Mouse (Mus musculus) small intestine, adult 2 months (tissue): ENCODE results near the gene Rab1b. TPM values are rescaled to one million over a fixed set of nuclear protein-coding genes. Genes with fewer than 3 reads are reported as not detected.

Experiments
- H3K27ac ChIP-seq: fragments of 200-500 bp; 2 replicates; pipeline ENCODE4 v1.5.1; 2012; ENCODE audit warnings: low read depth, low read length, control low read depth, inconsistent platforms; ENCODE audit not compliant: insufficient read depth
- H3K27me3 ChIP-seq: fragments of 200-500 bp; 2 replicates; pipeline ENCODE4 v1.6.1; 2012; ENCODE audit warnings: mild to moderate bottlenecking, moderate library complexity, low read length, inconsistent platforms; ENCODE audit not compliant: control insufficient read depth, insufficient read depth
- H3K36me3 ChIP-seq: fragments of 200-500 bp; 2 replicates; pipeline ENCODE4 v1.6.1; 2012; ENCODE audit warnings: mild to moderate bottlenecking, low read length, control low read depth, inconsistent platforms; ENCODE audit not compliant: control insufficient read depth, insufficient read depth
- H3K4me1 ChIP-seq: fragments of 200-500 bp; 2 replicates; pipeline ENCODE4 v1.6.1; 2012; ENCODE audit warnings: low read length, inconsistent platforms, mixed read lengths; ENCODE audit not compliant: control insufficient read depth, insufficient read depth, insufficient read length
- H3K4me3 ChIP-seq: fragments of 200-500 bp; 2 replicates; pipeline ENCODE4 v1.5.1; 2012; ENCODE audit warnings: low read depth, mild to moderate bottlenecking, control low read depth, inconsistent platforms, low read length, moderate library complexity
- CTCF ChIP-seq: fragments of 200-500 bp; IDR thresholded peaks from 2 replicates; pipeline ENCODE4 v1.5.1; 2012; ENCODE audit warnings: low read depth, mild to moderate bottlenecking, control low read depth, inconsistent platforms, low read length, moderate library complexity, mixed read lengths; ENCODE audit not compliant: insufficient replicate concordance, insufficient read length; ENCODE audit errors: extremely low read depth
- POLR2A ChIP-seq: fragments of 200-500 bp; IDR thresholded peaks from 2 replicates; pipeline ENCODE4 v1.6.1; 2012; ENCODE audit warnings: low read depth, mild to moderate bottlenecking, control low read depth, inconsistent platforms, low read length, moderate library complexity
- WGBS: fragments of 180-500 bp; shearing (Covaris S2); methylation state at CpG from one replicate; pipeline ENCODE4 v1.1.7; 2018; 5-methylcytosine and 5-hydroxymethylcytosine counted together
- polyA plus RNA-seq: library from polyadenylated mRNA; depleted of rRNA; stranded (reverse); fragments of >200 nt; gene quantifications from 2 replicates; pipeline ENCODE4 v1.2.3, GENCODE M21; 2012

The Rab1b gene
- polyA plus RNA-seq, 1 experiment = 243 TPM

- TF ChIP-seq CTCF (no peak), POLR2A (no peak)
- Histone ChIP-seq H3K4me3 (no peak overlapping the region), H3K27ac (no peak overlapping the region), H3K27me3 (no peaks in the 10 kb centered on the region), H3K4me1 (no peaks in the 10 kb centered on the region), H3K36me3 (no peaks in the 10 kb centered on the region)
- 28% methylated on average over 16 of the region's 16 CpGs for WGBS
Measured at GRCm38 (mm10) chr19:5057876-5058775, 48.7 kb downstream of the Rab1b start.

- H3K36me3 ChIP-seq = no peaks in the 10 kb centered on the region
- 20% methylated on average over 6 of the region's 6 CpGs for WGBS
- no peak overlapping the region for H3K27ac ChIP-seq
- TF ChIP-seq CTCF (peak; percentile 72; the same call in 1 of the 2 replicates), POLR2A (no peak)
- no peaks in the 10 kb centered on the region; the same call in 1 of the 2 replicates for H3K4me1 ChIP-seq
- H3K4me3 ChIP-seq = no peak overlapping the region
- no peaks in the 10 kb centered on the region for H3K27me3 ChIP-seq
Measured at GRCm38 (mm10) chr19:5056251-5056650, 50.6 kb downstream of the Rab1b start.

GRCm38 (mm10) chr19:5053909-5054308 is 53.0 kb downstream of the Rab1b start:
- H3K4me1 ChIP-seq = peaks cover 5% of the 10 kb centered on the region
- TF ChIP-seq CTCF (peak; percentile 82), POLR2A (no peak)
- no peak overlapping the region for H3K27ac ChIP-seq
- peaks cover 6% of the 10 kb centered on the region; the same call in 1 of the 2 replicates for H3K36me3 ChIP-seq
- no peaks in the 10 kb centered on the region for H3K27me3 ChIP-seq
- H3K4me3 ChIP-seq = no peak overlapping the region
- WGBS = 33% methylated on average over 9 of the region's 9 CpGs

GRCm38 (mm10) chr19:5052853-5053252 is 54.0 kb downstream of the Rab1b start:
- H3K4me3 ChIP-seq = no peak overlapping the region
- 91% methylated on average over 17 of the region's 17 CpGs for WGBS
- H3K36me3 ChIP-seq = peaks cover 8% of the 10 kb centered on the region; the same call in 1 of the 2 replicates
- H3K27me3 ChIP-seq = no peaks in the 10 kb centered on the region
- TF ChIP-seq CTCF (no peak), POLR2A (no peak)
- H3K27ac ChIP-seq = no peak overlapping the region
- H3K4me1 ChIP-seq = peaks cover 5% of the 10 kb centered on the region

GRCm38 (mm10) chr19:5052166-5052822 is 54.6 kb downstream of the Rab1b start:
- peaks cover 13% of the 10 kb centered on the region; the same call in 1 of the 2 replicates for H3K36me3 ChIP-seq
- no peaks in the 10 kb centered on the region for H3K27me3 ChIP-seq
- H3K4me1 ChIP-seq = peaks cover 5% of the 10 kb centered on the region
- H3K27ac ChIP-seq = no peak overlapping the region
- no peak overlapping the region for H3K4me3 ChIP-seq
- TF ChIP-seq CTCF (no peak), POLR2A (no peak)
- 78% methylated on average over 25 of the region's 25 CpGs for WGBS

GRCm38 (mm10) chr19:5051515-5051914 is 55.4 kb downstream of the Rab1b start:
- no peaks in the 10 kb centered on the region for H3K27me3 ChIP-seq
- H3K36me3 ChIP-seq = peaks cover 20% of the 10 kb centered on the region
- no peak overlapping the region for H3K27ac ChIP-seq
- peak overlapping the region; percentile 65 for H3K4me3 ChIP-seq
- WGBS = 96% methylated on average over 3 of the region's 3 CpGs
- TF ChIP-seq POLR2A (no peak), CTCF (no peak)
- peaks cover 5% of the 10 kb centered on the region for H3K4me1 ChIP-seq

- 6% methylated on average over 17 of the region's 17 CpGs for WGBS
- Histone ChIP-seq H3K36me3 (peaks cover 23% of the 10 kb centered on the region), H3K4me3 (peak overlapping the region; percentile 65), H3K27me3 (no peaks in the 10 kb centered on the region), H3K27ac (peak overlapping the region; percentile 18; the same call in 1 of the 2 replicates), H3K4me1 (peaks cover 5% of the 10 kb centered on the region)
- TF ChIP-seq POLR2A = no peak
- TF ChIP-seq CTCF = no peak
Measured at GRCm38 (mm10) chr19:5051031-5051430, 55.8 kb downstream of the Rab1b start.
